Mouse (Mus musculus): ENCODE data around the gene Dpp6. TPM values are rescaled to one million over a fixed set of nuclear protein-coding genes. Genes with fewer than 3 reads are reported as not detected.

The Dpp6 gene
- polyA plus RNA-seq, 1 experiment from 2014 or later, result 2.4 TPM

DNA sequence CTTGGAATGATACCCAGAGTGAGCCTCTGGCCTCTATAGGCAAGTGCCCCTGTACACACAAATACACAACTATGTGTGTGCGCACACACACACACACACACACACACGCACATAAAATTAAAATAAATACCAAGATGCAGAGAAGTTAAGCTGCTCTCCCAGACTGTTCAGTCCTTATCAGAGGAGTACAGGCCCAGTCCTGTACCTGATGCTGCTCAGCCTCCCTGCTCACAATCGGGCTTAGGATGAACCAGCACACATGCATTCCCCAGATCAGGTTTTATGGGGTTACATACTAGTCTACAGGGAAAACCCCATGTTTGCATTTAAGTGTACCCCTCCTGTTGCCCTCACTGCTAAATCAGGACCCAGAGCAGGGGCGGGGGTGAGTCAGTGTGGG lies 847.1 kb downstream of the Dpp6 start:
- H3K36me3 ChIP-seq (ENCODE audit: control insufficient read depth, insufficient read depth, low read length), result no peaks in the 10 kb centered on the region
- H3K4me1 ChIP-seq (ENCODE audit: control insufficient read depth, insufficient read depth, low read length), result no peaks in the 10 kb centered on the region
- no peaks in the 10 kb centered on the region for H3K9me3 ChIP-seq (replicated peaks; ENCODE audit: control insufficient read depth, low read length)
- H3K27me3 ChIP-seq (ENCODE audit: control insufficient read depth, insufficient read depth, low read length), result no peaks in the 10 kb centered on the region
- no peak overlapping the region for H3K4me3 ChIP-seq (replicated peaks; ENCODE audit: low read length)
- no peak overlapping the region for H3K9ac ChIP-seq (ENCODE audit: low read length)
- 83% methylated on average over 4 of the region's 4 CpGs for WGBS
- no peak for ATAC-seq (ENCODE audit: insufficient read depth, low FRiP score)
- no peak overlapping the region for H3K27ac ChIP-seq (ENCODE audit: low read length)
- H3K4me2 ChIP-seq (ENCODE audit: low read depth, low read length), result no peak overlapping the region

DNA sequence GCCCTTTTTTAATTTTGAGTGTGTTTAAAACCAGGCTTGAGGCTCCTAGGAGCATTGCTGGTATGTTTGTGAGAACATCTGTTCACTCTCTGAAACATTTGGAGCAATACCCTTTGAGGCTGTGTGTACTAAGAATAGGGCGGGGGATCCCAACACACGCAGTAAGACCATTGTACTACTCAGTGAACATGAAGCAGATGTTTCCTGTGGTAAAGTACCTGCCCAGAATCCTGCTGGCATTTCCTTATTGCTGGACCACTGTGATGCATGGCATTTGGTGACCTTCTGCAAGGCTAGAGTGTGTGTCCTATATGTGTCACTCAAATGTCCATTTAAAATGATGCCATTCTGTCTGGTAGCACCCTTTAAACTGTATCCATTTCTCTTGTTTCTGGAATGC lies 854.5 kb downstream of the Dpp6 start:
- H3K9me3 ChIP-seq (replicated peaks; ENCODE audit: control insufficient read depth, low read length), result no peaks in the 10 kb centered on the region

DNA sequence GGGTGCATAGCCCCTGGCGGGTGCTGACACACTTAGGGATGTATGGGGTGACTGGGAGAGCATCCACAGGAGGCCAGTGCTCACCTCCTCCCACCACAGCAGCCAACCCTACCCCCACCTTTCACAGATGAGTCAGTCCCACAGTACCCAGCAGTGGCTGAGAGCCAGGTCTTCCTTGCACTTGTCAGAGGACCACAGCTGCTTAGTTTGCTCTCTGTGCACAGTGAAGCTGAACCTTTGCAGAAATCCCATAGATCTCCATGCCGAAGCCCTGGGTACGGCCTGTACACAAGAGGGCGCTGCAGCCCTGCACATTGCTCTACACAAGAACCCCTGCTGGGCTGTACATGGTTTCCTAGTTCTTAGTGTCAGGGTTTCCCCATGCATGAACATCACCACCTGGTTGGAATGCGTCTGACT lies 860.3 kb downstream of the Dpp6 start:
- H3K4me3 ChIP-seq (replicated peaks; ENCODE audit: low read length), result no peak overlapping the region
- no peak overlapping the region for H3K4me2 ChIP-seq (ENCODE audit: low read depth, low read length)
- no peaks in the 10 kb centered on the region for H3K36me3 ChIP-seq (ENCODE audit: control insufficient read depth, insufficient read depth, low read length)
- ATAC-seq (ENCODE audit: insufficient read depth, low FRiP score), result peak; percentile 33; the same call in 1 of the 2 replicates
- WGBS, result 48% methylated on average over 5 of the region's 5 CpGs
- H3K9ac ChIP-seq (ENCODE audit: low read length), result no peak overlapping the region
- H3K27ac ChIP-seq (ENCODE audit: low read length), result no peak overlapping the region
- no peaks in the 10 kb centered on the region for H3K27me3 ChIP-seq (ENCODE audit: control insufficient read depth, insufficient read depth, low read length)
- no peaks in the 10 kb centered on the region for H3K9me3 ChIP-seq (replicated peaks; ENCODE audit: control insufficient read depth, low read length)
- H3K4me1 ChIP-seq (ENCODE audit: control insufficient read depth, insufficient read depth, low read length), result no peaks in the 10 kb centered on the region

More for the DNA sequence above, 854.5 kb downstream of the Dpp6 start:
- H3K4me1 ChIP-seq (ENCODE audit: control insufficient read depth, insufficient read depth, low read length), result no peaks in the 10 kb centered on the region
- H3K4me3 ChIP-seq (replicated peaks; ENCODE audit: low read length), result no peak overlapping the region
- H3K36me3 ChIP-seq (ENCODE audit: control insufficient read depth, insufficient read depth, low read length), result no peaks in the 10 kb centered on the region
- WGBS, result 63% methylated on average over 2 of the region's 2 CpGs
- no peak overlapping the region for H3K27ac ChIP-seq (ENCODE audit: low read length)
- no peak overlapping the region for H3K9ac ChIP-seq (ENCODE audit: low read length)
- H3K27me3 ChIP-seq (ENCODE audit: control insufficient read depth, insufficient read depth, low read length), result no peaks in the 10 kb centered on the region
- no peak overlapping the region for H3K4me2 ChIP-seq (ENCODE audit: low read depth, low read length)
- no peak; the same call in 1 of the 2 replicates for ATAC-seq (ENCODE audit: insufficient read depth, low FRiP score)

DNA sequence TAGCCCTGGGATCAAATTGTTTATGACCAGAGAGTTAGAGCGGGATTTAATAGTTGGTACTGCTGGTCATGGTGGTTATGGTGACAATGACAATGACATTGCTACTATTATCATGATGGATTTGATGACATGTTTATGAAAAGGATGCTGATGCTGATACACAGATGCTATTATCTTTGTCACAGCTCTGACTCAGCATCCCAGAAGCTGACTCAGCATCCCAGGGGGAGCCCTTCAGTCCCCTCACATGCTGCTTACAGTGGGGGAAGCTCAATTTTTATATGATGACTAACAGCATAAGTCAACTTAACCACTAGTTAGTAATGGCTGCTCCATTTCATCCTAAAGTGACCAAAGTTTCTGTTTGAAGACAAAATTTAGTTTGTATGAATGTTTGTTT lies 862.1 kb downstream of the Dpp6 start:
- no peaks in the 10 kb centered on the region for H3K9me3 ChIP-seq (replicated peaks; ENCODE audit: control insufficient read depth, low read length)
- no peak overlapping the region for H3K27ac ChIP-seq (ENCODE audit: low read length)
- H3K9ac ChIP-seq (ENCODE audit: low read length), result no peak overlapping the region
- 77% methylated on average over 1 of the region's 1 CpGs for WGBS
- no peak overlapping the region for H3K4me3 ChIP-seq (replicated peaks; ENCODE audit: low read length)
- ATAC-seq (ENCODE audit: insufficient read depth, low FRiP score), result no peak
- H3K27me3 ChIP-seq (ENCODE audit: control insufficient read depth, insufficient read depth, low read length), result no peaks in the 10 kb centered on the region
- no peaks in the 10 kb centered on the region for H3K36me3 ChIP-seq (ENCODE audit: control insufficient read depth, insufficient read depth, low read length)
- H3K4me1 ChIP-seq (ENCODE audit: control insufficient read depth, insufficient read depth, low read length), result no peaks in the 10 kb centered on the region
- H3K4me2 ChIP-seq (ENCODE audit: low read depth, low read length), result no peak overlapping the region

DNA sequence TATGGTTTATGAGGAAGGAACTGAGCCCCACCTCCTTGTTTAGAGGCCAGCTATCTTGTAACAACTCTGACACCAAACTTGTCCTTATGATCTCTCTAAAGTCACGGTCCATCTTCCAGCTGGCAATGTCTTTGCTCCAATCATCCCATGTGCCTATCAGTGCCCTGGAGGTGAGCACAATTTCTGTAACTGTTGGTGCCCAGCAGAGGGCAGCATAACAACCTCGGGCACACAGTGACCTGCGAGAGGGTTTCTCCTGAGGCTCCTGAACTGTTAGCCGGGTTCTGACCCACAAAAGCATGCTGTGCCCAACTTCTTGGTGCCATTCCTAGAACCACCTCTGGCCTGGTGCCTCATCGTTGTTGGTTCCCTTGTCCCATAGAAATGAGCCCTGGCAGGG lies 863.5 kb downstream of the Dpp6 start:
- Histone ChIP-seq H3K4me1 (ENCODE audit: control insufficient read depth, insufficient read depth, low read length) (no peaks in the 10 kb centered on the region), H3K27me3 (ENCODE audit: control insufficient read depth, insufficient read depth, low read length) (no peaks in the 10 kb centered on the region), H3K4me2 (ENCODE audit: low read depth, low read length) (no peak overlapping the region), H3K4me3 (replicated peaks; ENCODE audit: low read length) (no peak overlapping the region), H3K36me3 (ENCODE audit: control insufficient read depth, insufficient read depth, low read length) (no peaks in the 10 kb centered on the region), H3K9ac (ENCODE audit: low read length) (no peak overlapping the region), H3K9me3 (replicated peaks; ENCODE audit: control insufficient read depth, low read length) (no peaks in the 10 kb centered on the region), H3K27ac (ENCODE audit: low read length) (no peak overlapping the region)
- WGBS, result 31% methylated on average over 5 of the region's 5 CpGs
- ATAC-seq (ENCODE audit: insufficient read depth, low FRiP score), result no peak

DNA sequence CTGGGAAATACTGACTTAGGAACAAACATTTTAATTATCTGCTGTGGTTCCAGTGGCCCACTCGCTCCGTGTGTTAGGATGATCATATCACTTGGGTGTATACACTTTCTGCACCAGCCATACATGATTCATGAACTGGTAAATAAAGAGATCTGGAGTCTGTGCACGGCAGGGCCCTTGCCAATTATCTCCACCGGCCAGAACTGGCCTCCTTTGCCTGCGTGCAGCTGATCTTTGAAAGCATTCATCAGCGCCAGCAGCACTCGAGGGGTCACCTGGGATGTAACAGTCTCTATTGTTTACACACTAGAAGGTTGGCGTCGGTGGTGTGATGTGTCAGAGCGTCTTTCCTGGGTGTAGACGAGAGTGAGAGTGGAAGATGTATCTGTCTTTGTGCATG lies 868.2 kb downstream of the Dpp6 start:
- ATAC-seq (ENCODE audit: insufficient read depth, low FRiP score), result no peak
- no peak overlapping the region for H3K4me3 ChIP-seq (replicated peaks; ENCODE audit: low read length)
- no peaks in the 10 kb centered on the region for H3K36me3 ChIP-seq (ENCODE audit: control insufficient read depth, insufficient read depth, low read length)
- H3K4me1 ChIP-seq (ENCODE audit: control insufficient read depth, insufficient read depth, low read length), result no peaks in the 10 kb centered on the region
- no peaks in the 10 kb centered on the region for H3K27me3 ChIP-seq (ENCODE audit: control insufficient read depth, insufficient read depth, low read length)
- no peaks in the 10 kb centered on the region for H3K9me3 ChIP-seq (replicated peaks; ENCODE audit: control insufficient read depth, low read length)
- WGBS, result 42% methylated on average over 11 of the region's 11 CpGs
- no peak overlapping the region for H3K27ac ChIP-seq (ENCODE audit: low read length)
- H3K4me2 ChIP-seq (ENCODE audit: low read depth, low read length), result no peak overlapping the region
- H3K9ac ChIP-seq (ENCODE audit: low read length), result no peak overlapping the region

DNA sequence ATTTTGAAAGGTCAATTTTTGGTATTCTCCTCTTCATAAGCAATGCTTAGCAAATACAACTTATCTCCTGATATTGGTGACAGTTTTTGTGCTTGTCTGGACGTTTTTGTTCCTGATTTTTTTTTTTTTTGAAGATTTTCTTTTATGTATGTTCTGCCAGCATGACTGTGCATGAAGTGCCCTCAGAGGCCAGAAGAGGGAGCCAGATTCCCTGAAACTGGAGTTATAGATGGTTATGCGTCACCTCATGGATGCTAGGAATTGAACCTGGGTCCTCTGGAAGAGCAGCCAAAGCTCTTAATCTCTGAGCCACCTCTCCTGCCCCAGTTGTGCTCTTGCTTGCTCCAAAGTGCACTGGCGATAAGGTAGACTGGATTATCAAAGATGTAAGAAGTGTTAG lies 868.9 kb downstream of the Dpp6 start:
- Histone ChIP-seq H3K9me3 (replicated peaks; ENCODE audit: control insufficient read depth, low read length) (no peaks in the 10 kb centered on the region), H3K9ac (ENCODE audit: low read length) (no peak overlapping the region), H3K4me2 (ENCODE audit: low read depth, low read length) (no peak overlapping the region), H3K4me1 (ENCODE audit: control insufficient read depth, insufficient read depth, low read length) (no peaks in the 10 kb centered on the region), H3K27me3 (ENCODE audit: control insufficient read depth, insufficient read depth, low read length) (no peaks in the 10 kb centered on the region), H3K36me3 (ENCODE audit: control insufficient read depth, insufficient read depth, low read length) (no peaks in the 10 kb centered on the region), H3K27ac (ENCODE audit: low read length) (no peak overlapping the region), H3K4me3 (replicated peaks; ENCODE audit: low read length) (no peak overlapping the region)
- 69% methylated on average over 3 of the region's 3 CpGs for WGBS
- no peak for ATAC-seq (ENCODE audit: insufficient read depth, low FRiP score)

DNA sequence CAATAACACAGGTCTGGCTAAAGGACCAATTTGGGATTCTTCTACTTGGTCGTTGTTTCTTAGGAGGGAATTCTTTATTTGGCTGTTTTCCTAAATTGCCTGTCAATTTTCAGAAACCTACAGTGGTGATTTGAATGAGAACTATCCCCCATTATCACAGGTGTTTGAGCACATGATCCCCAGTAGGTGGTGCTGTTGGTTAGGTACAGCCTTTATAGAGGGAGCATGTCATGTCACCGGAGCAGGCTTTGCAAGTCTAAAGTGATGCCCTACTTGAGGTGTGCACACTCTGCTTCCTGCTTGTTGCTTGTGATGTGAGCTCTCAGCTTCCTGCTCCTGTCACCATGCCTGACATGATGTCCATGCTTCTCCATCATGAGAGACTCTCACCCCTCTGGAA lies 870.3 kb downstream of the Dpp6 start:
- WGBS, result 85% methylated on average over 2 of the region's 2 CpGs
- ATAC-seq (ENCODE audit: insufficient read depth, low FRiP score), result no peak
- no peaks in the 10 kb centered on the region for H3K27me3 ChIP-seq (ENCODE audit: control insufficient read depth, insufficient read depth, low read length)

DNA sequence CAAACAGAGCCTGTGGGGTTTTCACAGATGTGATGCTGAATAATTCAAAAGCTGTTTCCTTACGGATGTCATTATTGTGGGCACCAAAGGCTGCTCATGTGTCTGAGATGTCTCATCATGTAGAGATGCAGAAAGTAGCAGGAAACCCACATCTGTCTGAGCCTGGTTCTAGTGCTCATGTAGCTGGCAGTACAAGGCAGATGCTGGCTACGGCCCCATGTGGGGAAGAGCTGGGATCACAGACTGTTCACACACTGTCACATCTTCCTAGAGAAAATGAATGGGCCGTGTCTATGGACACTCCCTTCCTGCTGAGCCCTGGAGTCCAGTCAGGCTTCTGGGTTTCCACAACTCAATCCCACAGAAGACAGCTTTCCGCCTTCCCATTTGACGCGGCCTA lies 885.5 kb downstream of the Dpp6 start:
- no peak for ATAC-seq (ENCODE audit: insufficient read depth, low FRiP score)

More for the DNA sequence above, 870.3 kb downstream of the Dpp6 start:
- H3K4me1 ChIP-seq (ENCODE audit: control insufficient read depth, insufficient read depth, low read length), result no peaks in the 10 kb centered on the region
- no peaks in the 10 kb centered on the region for H3K36me3 ChIP-seq (ENCODE audit: control insufficient read depth, insufficient read depth, low read length)
- H3K27ac ChIP-seq (ENCODE audit: low read length), result no peak overlapping the region
- H3K4me2 ChIP-seq (ENCODE audit: low read depth, low read length), result no peak overlapping the region
- no peak overlapping the region for H3K9ac ChIP-seq (ENCODE audit: low read length)
- H3K9me3 ChIP-seq (replicated peaks; ENCODE audit: control insufficient read depth, low read length), result no peaks in the 10 kb centered on the region
- H3K4me3 ChIP-seq (replicated peaks; ENCODE audit: low read length), result no peak overlapping the region

DNA sequence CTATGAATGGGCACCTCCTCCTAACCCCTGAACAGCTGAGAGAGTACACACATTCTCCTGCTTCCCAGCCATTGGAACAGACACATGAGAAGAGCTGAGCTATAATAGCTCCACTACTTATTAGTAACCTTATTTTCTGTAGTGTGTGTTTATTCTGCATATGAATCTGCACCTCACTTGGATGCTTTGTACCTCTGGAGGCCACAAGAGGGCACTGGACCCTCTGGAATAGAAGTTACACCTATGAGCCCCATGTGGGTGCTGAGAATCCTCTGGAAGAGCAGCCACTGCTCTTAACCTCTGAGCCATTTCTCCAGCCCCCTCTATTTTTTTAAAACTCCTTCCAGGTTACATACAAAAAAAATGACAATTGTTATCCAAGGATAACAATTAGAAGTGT lies 888.0 kb downstream of the Dpp6 start:
- H3K9me3 ChIP-seq (replicated peaks; ENCODE audit: control insufficient read depth, low read length), result no peaks in the 10 kb centered on the region
- no peak overlapping the region for H3K4me2 ChIP-seq (ENCODE audit: low read depth, low read length)
- H3K4me3 ChIP-seq (replicated peaks; ENCODE audit: low read length), result no peak overlapping the region
- H3K36me3 ChIP-seq (ENCODE audit: control insufficient read depth, insufficient read depth, low read length), result no peaks in the 10 kb centered on the region
- peaks cover 9% of the 10 kb centered on the region; the same call in 1 of the 2 replicates for H3K4me1 ChIP-seq (ENCODE audit: control insufficient read depth, insufficient read depth, low read length)
- no peak overlapping the region for H3K9ac ChIP-seq (ENCODE audit: low read length)
- H3K27me3 ChIP-seq (ENCODE audit: control insufficient read depth, insufficient read depth, low read length), result no peaks in the 10 kb centered on the region
- no peak overlapping the region for H3K27ac ChIP-seq (ENCODE audit: low read length)
- no peak for ATAC-seq (ENCODE audit: insufficient read depth, low FRiP score)

More for the DNA sequence above, 885.5 kb downstream of the Dpp6 start:
- Histone ChIP-seq H3K27ac (ENCODE audit: low read length) (no peak overlapping the region), H3K4me1 (ENCODE audit: control insufficient read depth, insufficient read depth, low read length) (no peaks in the 10 kb centered on the region), H3K27me3 (ENCODE audit: control insufficient read depth, insufficient read depth, low read length) (no peaks in the 10 kb centered on the region), H3K9me3 (replicated peaks; ENCODE audit: control insufficient read depth, low read length) (no peaks in the 10 kb centered on the region), H3K4me2 (ENCODE audit: low read depth, low read length) (no peak overlapping the region), H3K36me3 (ENCODE audit: control insufficient read depth, insufficient read depth, low read length) (no peaks in the 10 kb centered on the region), H3K4me3 (replicated peaks; ENCODE audit: low read length) (no peak overlapping the region), H3K9ac (ENCODE audit: low read length) (no peak overlapping the region)
- 89% methylated on average over 6 of the region's 6 CpGs for WGBS
